Mouse (Mus musculus) embryo, embryonic 10 days (tissue): ENCODE data around the gene Gm10378.
"Not testable (repeated sequence)": the region's sequence is repeated elsewhere in the genome, so short reads cannot be mapped to it uniquely, and the experiment has no call there.

Source experiments
- DNase-seq: peaks from one replicate; pipeline ENCODE4 v3.0.0-alpha.2; 2015; ENCODE audit warnings: low spot score

The Gm10378 gene

DNA sequence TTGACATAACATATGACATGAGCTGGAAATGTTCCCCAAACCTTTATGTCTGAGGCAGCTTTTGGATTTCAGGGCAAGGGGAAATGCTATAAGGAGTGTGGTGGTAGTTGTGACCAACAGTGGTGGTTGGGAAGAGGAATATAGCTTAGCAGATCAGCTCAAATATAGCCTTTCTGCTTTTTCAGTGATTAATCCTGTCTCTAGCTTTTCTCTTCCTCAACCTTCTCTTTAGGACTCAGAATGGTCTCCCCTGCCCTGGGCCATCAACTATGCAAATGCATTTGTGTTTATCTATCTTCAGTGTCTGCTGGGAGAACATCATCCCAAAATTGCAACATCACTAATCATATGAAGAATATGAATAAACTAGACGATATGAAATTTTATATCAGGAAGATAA, at the start of gene Gm10378:
Gene Gm10378 (plus strand): TSS at position 301 of the 400 bp plus-strand sequence.
- DNase-seq: not testable (repeated sequence)

DNA sequence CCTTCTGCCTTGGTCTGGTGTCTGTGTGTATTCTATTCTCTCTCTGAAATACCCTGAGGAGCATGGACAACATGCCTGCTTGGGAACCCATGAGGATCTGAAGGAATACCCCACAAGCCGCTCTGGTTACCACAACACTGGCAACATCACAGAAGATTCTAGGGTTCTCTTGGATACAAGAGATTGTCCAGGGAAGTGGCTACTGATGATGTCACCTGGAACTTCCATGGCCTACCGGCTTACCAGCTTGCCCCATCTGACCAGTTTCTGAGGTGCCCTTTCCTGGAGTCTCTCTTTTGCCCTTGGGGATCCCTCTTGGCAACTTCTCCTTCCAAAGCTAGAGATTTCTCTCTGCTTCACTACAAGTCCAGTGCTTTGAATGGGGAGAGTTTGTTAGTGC, 13.9 kb upstream of the Gm10378 start, which contains the start of gene Gm3633:
Gene Gm3633 (minus strand): TSS at position 101 of the 400 bp plus-strand sequence.
- not testable (repeated sequence) for DNase-seq
